11 mouse cellular contexts compared by ENCODE assay signal in genomic region chr10:115587979-115588378, GRCm38 (mm10). TPM values are rescaled to one million over a fixed set of nuclear protein-coding genes. Genes with fewer than 3 reads are reported as not detected.
A peak's percentile ranks its signal among the peaks of the same experiment; 100 is the strongest.
DNase-seq lines count a peak whose midpoint lies in the region; ATAC-seq and TF ChIP-seq lines count a peak whose summit lies in the region.
"Had no signal": no experiment of that assay in that cellular context is flagged by ENCODE, and none has a peak within 500 bp of the region (broad histone marks: within the 10 kb centered on the region; RNA-seq: fewer than 3 reads in every experiment).

No protein-coding gene starts in this region.

- peak overlapping the region; percentile 45 for H3K4me3 ChIP-seq in neural tube, embryonic 11.5 days (ENCODE audit: low read depth, low read length)
- H3K4me3 ChIP-seq in liver, embryonic 14.5 days (ENCODE audit: insufficient read depth in 1 of 2, low read depth in 2 of 2, low read length in 2 of 2): peak overlapping the region in 1 of 2 experiments; percentile 49; a peak in 2 of 4 replicates

- TF ChIP-seq EP300 in liver, embryonic 14.5 days (IDR thresholded peaks at IDR 0.05; ENCODE audit: low read depth): no peak

- peaks cover 23% of the 10 kb centered on the region for H3K27me3 ChIP-seq in neural tube, embryonic 11.5 days (ENCODE audit: control insufficient read depth, insufficient read depth, low read length)
- H3K27me3 ChIP-seq in liver, embryonic 14.5 days (ENCODE audit: control insufficient read depth, insufficient read depth, low read length): peaks cover 36% of the 10 kb centered on the region

- no peaks in the 10 kb centered on the region for H3K36me3 ChIP-seq in neural tube, embryonic 11.5 days (ENCODE audit: control insufficient read depth, insufficient read depth, low read length)
- no peaks in the 10 kb centered on the region for H3K36me3 ChIP-seq in liver, embryonic 14.5 days (replicated peaks; ENCODE audit: control insufficient read depth, insufficient read depth, low read depth)

- peak; percentile 15 to 26 for DNase-seq in cerebellum, postnatal 25 days
- no peak for DNase-seq in cerebellum, adult 9-11 months
- DNase-seq in neural tube, embryonic 11.5 days (ENCODE audit: low spot score): no peak
- no peak for DNase-seq in neural tube, embryonic 10.5 days (ENCODE audit: extremely low spot score, low spot score)
- DNase-seq in liver, embryonic 14.5 days (ENCODE audit: low read depth in 3 of 3, low spot score in 3 of 3): no peak
- DNase-seq in urinary bladder, postnatal 36 days (ENCODE audit: low spot score in 2 of 2): no peak
- no peak for DNase-seq in spleen, postnatal 10 days (ENCODE audit: low spot score in 2 of 2)

- 3% methylated on average over 7 of the region's 7 CpGs for WGBS in neural tube, embryonic 11.5 days
- 3% methylated on average over 7 of the region's 7 CpGs for WGBS in liver, embryonic 14.5 days (ENCODE audit: insufficient replicate concordance)

- H3K4me1 ChIP-seq in neural tube, embryonic 11.5 days (ENCODE audit: control insufficient read depth, insufficient read depth, low read length): peaks cover 8% of the 10 kb centered on the region
- no peaks in the 10 kb centered on the region for H3K4me1 ChIP-seq in liver, embryonic 14.5 days (replicated peaks; ENCODE audit: control insufficient read depth in 2 of 2, insufficient read depth in 2 of 2, low read length in 1 of 2)

- no peak for TF ChIP-seq CTCF in liver, embryonic 14.5 days (IDR thresholded peaks at IDR 0.05; ENCODE audit: low read depth)

- no peaks in the 10 kb centered on the region for H3K9me3 ChIP-seq in neural tube, embryonic 11.5 days (ENCODE audit: control insufficient read depth, low read length)
- no peaks in the 10 kb centered on the region for H3K9me3 ChIP-seq in liver, embryonic 14.5 days (ENCODE audit: control insufficient read depth, low read length)

- H3K27ac ChIP-seq in neural tube, embryonic 11.5 days (ENCODE audit: low read depth, low read length): no peak overlapping the region
- no peak overlapping the region for H3K27ac ChIP-seq in liver, embryonic 14.5 days
- H3K27ac ChIP-seq: macrophage had no signal

- H3K4me2 ChIP-seq in neural tube, embryonic 11.5 days (ENCODE audit: low read depth): peak overlapping the region; percentile 100
- peak overlapping the region; percentile 48 for H3K4me2 ChIP-seq in liver, embryonic 14.5 days (ENCODE audit: low read depth)

- no peak for ATAC-seq in neural tube, embryonic 11.5 days (ENCODE audit: insufficient read depth, low FRiP score, low TSS enrichment)
- no peak for ATAC-seq in liver, embryonic 14.5 days (ENCODE audit: insufficient read depth)
- no peak for ATAC-seq in granulocyte monocyte progenitor cell, adult 5-6 weeks (replicated peaks; ENCODE audit: poor library complexity, severe bottlenecking)

- peak overlapping the region; percentile 57 for H3K9ac ChIP-seq in neural tube, embryonic 11.5 days (ENCODE audit: low read length)
- no peak overlapping the region for H3K9ac ChIP-seq in liver, embryonic 14.5 days (replicated peaks)

RNA-seq across cellular contexts. Expression of gene Lgr5, which starts 0.4 kb away (rescaled TPM):
- polyA plus RNA-seq in neural tube, embryonic 11.5 days (2014; fragmentation: Nextera tagmentation; extraction: Ambion mirVana): 6.0 and 7.4 TPM in 2 replicates
- polyA plus RNA-seq in liver, embryonic 14.5 days (2012; rRNA removed): 0.70 and 0.76 TPM in 2 replicates
- polyA plus RNA-seq in liver, embryonic 14.5 days (2014; fragmentation: Nextera tagmentation; extraction: Ambion mirVana): 0.84 and 0.88 TPM in 2 replicates
- not detected in 2 replicates for total RNA-seq in granulocyte monocyte progenitor cell, adult 5-6 weeks (2014; fragmentation: Nextera tagmentation)
- not detected in 2 replicates for total RNA-seq in granulocyte monocyte progenitor cell, adult 5-6 weeks (2017)
- polyA plus RNA-seq: erythroblast, embryonic 14.5 days; macrophage had no signal

RNA-seq across cellular contexts. Expression of gene A930009A15Rik, which starts 18.2 kb away (rescaled TPM):
- 0.49 TPM in 1 of 2 replicates, not detected in the other for polyA plus RNA-seq in neural tube, embryonic 11.5 days (2014; fragmentation: Nextera tagmentation; extraction: Ambion mirVana)
- not detected in 2 replicates for polyA plus RNA-seq in liver, embryonic 14.5 days (2012; rRNA removed)
- not detected in 2 replicates for polyA plus RNA-seq in liver, embryonic 14.5 days (2014; fragmentation: Nextera tagmentation; extraction: Ambion mirVana)
- total RNA-seq in granulocyte monocyte progenitor cell, adult 5-6 weeks (2014; fragmentation: Nextera tagmentation): not detected in 2 replicates
- not detected in 2 replicates for total RNA-seq in granulocyte monocyte progenitor cell, adult 5-6 weeks (2017)
- total RNA-seq: adrenal gland, postnatal 14 days had no signal
- polyA plus RNA-seq: erythroblast, embryonic 14.5 days; macrophage had no signal

Comparison
In these comparisons a context has a peak if more than half of its experiments do, and no peak if none do; other contexts are left out.
1. DNase-seq: peak in cerebellum, postnatal 25 days (2 of 2); none in cerebellum, adult 9-11 months (single experiment), neural tube, embryonic 11.5 days (single experiment), neural tube, embryonic 10.5 days (single experiment), liver, embryonic 14.5 days (0 of 3), urinary bladder, postnatal 36 days (0 of 2) and spleen, postnatal 10 days (0 of 2).